Mouse (Mus musculus): ENCODE measurements around the gene Dhx29. TPM values are rescaled to one million over a fixed set of nuclear protein-coding genes. Genes with fewer than 3 reads are reported as not detected.

The Dhx29 gene
- total and polyA plus RNA-seq, 3 experiments: 13.0 to 25.1 (median 21.1) TPM

DNA sequence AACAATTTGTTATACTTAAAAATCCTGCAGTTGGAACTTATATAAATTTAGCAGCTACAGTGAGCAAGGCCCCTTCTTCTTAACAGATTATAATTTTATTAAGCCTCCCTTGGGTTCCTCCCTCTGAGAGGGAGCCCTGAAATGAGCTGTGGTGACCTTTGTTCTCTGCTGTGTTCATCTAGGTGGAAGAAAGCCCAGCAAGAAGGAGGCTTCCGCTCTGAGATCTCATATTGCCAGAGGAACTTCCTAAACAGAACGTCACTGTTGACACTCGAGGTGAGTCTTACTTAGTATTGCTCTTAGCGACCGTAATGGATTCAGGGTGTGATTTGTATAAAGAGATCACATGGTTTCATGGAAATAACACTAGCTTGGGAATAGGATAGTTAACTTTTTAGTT lies 35.8 kb downstream of the Dhx29 start:
- Histone ChIP-seq H3K79me2 (replicated peaks; ENCODE audit: control insufficient read depth, extremely low read depth, insufficient read depth, poor library complexity, severe bottlenecking) (no peaks in the 10 kb centered on the region), H3K4me3 (replicated peaks in 1 of 3; ENCODE audit: low read depth in 2 of 3, low read length in 2 of 3, poor library complexity in 1 of 3) (no peak overlapping the region), H3K9me3 (replicated peaks; ENCODE audit: low read length) (no peaks in the 10 kb centered on the region), H3K27me3 (replicated peaks) (no peaks in the 10 kb centered on the region), H3K4me2 (ENCODE audit: insufficient read depth, low read depth, poor library complexity, severe bottlenecking) (no peak overlapping the region), H3K36me3 (replicated peaks in 1 of 2; ENCODE audit: control insufficient read depth in 1 of 2, insufficient read depth in 1 of 2, low read length in 1 of 2) (peaks cover 19 to 86% of the 10 kb centered on the region in 2 experiments), H3K27ac (ENCODE audit: insufficient read depth, low read depth) (no peak overlapping the region), H3K4me1 (ENCODE audit: control insufficient read depth in 1 of 2, insufficient read depth in 2 of 2) (no peaks in the 10 kb centered on the region), H3K9ac (ENCODE audit: insufficient read depth, low read depth) (no peak overlapping the region)
- no peak for DNase-seq (ENCODE audit: extremely low read depth)
- TF ChIP-seq PAX5 (IDR thresholded peaks at IDR 0.05; ENCODE audit: low read length): no peak
- no peak for TF ChIP-seq MYC (IDR thresholded peaks at IDR 0.05; ENCODE audit: low read depth, low read length)
- TF ChIP-seq EP300 (IDR thresholded peaks at IDR 0.05; ENCODE audit: low read length): no peak
- TF ChIP-seq JUN (IDR thresholded peaks at IDR 0.05; ENCODE audit: insufficient read depth, low read depth, low read length): no peak
- no peak for TF ChIP-seq E2F4 (IDR thresholded peaks at IDR 0.05; ENCODE audit: insufficient replicate concordance, low read depth, low read length)
- TF ChIP-seq ETS1 (conservative IDR thresholded peaks at IDR 0.05; ENCODE audit: low read depth, low read length): no peak
- TF ChIP-seq CHD2 (IDR thresholded peaks at IDR 0.05; ENCODE audit: low read length): no peak
- no peak for TF ChIP-seq USF2 (conservative IDR thresholded peaks at IDR 0.05; ENCODE audit: low read depth, low read length)
- TF ChIP-seq CTCF (conservative IDR thresholded peaks at IDR 0.05 in 1 of 2, IDR thresholded peaks at IDR 0.05 in 1 of 2; ENCODE audit: low read depth in 2 of 2, low read length in 2 of 2): no peak
- no peak for TF ChIP-seq TCF12 (IDR thresholded peaks at IDR 0.05; ENCODE audit: low read depth, low read length)
- TF ChIP-seq CHD1 (IDR thresholded peaks at IDR 0.05; ENCODE audit: low read depth, low read length): no peak
- dilution Hi-C loops (cut with MboI; ENCODE audit: extremely low pct_ligation_motif_present, extremely low pct_unique_long_range_greater_than_20kb, low sequenced_read_pairs): no loop called here
- in situ Hi-C loops (cut with MboI; ENCODE audit: low pct_ligation_motif_present, low pct_unique_long_range_greater_than_20kb, low sequenced_read_pairs): no loop called here

DNA sequence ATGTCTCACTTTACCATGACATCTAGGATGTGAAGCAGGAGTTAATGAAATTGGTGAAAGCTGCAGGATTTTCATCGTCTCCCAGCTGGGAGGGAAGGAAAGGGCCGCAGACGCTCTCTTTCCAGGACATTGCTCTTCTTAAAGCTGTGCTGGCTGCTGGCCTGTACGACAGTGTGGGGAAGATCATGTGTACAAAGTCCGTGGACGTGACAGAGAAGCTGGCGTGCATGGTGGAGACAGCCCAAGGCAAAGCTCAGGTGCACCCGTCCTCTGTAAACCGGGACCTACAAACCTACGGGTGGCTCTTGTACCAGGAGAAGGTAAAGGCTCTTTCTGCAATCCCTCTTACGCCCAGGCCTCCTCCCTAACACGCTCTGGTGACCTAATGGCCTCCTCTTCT lies 37.2 kb downstream of the Dhx29 start:
- TF ChIP-seq USF2 (conservative IDR thresholded peaks at IDR 0.05; ENCODE audit: low read depth, low read length) (no peak), MAZ (IDR thresholded peaks at IDR 0.05; ENCODE audit: low read depth, low read length) (no peak), JUN (IDR thresholded peaks at IDR 0.05; ENCODE audit: insufficient read depth, low read depth, low read length) (no peak), GABPA (IDR thresholded peaks at IDR 0.05; ENCODE audit: insufficient replicate concordance, low read depth, low read length) (no peak), ZMIZ1 (IDR thresholded peaks at IDR 0.05; ENCODE audit: low read depth, low read length) (no peak), E2F4 (IDR thresholded peaks at IDR 0.05; ENCODE audit: insufficient replicate concordance, low read depth, low read length) (no peak), POLR2AphosphoS2 (IDR thresholded peaks at IDR 0.05; ENCODE audit: low read depth, low read length) (no peak), MAFK (IDR thresholded peaks at IDR 0.05; ENCODE audit: insufficient replicate concordance, low read length) (no peak), RCOR1 (conservative IDR thresholded peaks at IDR 0.05; ENCODE audit: low read depth, low read length) (no peak), TBP (conservative IDR thresholded peaks at IDR 0.05; ENCODE audit: low read depth, low read length) (no peak), USF1 (IDR thresholded peaks at IDR 0.05; ENCODE audit: low read depth, low read length) (no peak), NELFE (IDR thresholded peaks at IDR 0.05; ENCODE audit: low read depth, low read length) (no peak), TCF12 (IDR thresholded peaks at IDR 0.05; ENCODE audit: low read depth, low read length) (no peak), ZNF384 (IDR thresholded peaks at IDR 0.05; ENCODE audit: low read depth, low read length) (no peak), KAT2A (IDR thresholded peaks at IDR 0.05; ENCODE audit: insufficient replicate concordance, low read length) (no peak), HCFC1 (IDR thresholded peaks at IDR 0.05; ENCODE audit: low read depth, low read length) (no peak), BHLHE40 (IDR thresholded peaks at IDR 0.05; ENCODE audit: low read depth, low read length) (no peak)
- Histone ChIP-seq H3K4me1 (ENCODE audit: control insufficient read depth in 1 of 2, insufficient read depth in 2 of 2) (no peaks in the 10 kb centered on the region), H3K27ac (ENCODE audit: insufficient read depth, low read depth) (no peak overlapping the region), H3K9ac (ENCODE audit: insufficient read depth, low read depth) (no peak overlapping the region), H3K4me2 (ENCODE audit: insufficient read depth, low read depth, poor library complexity, severe bottlenecking) (no peak overlapping the region), H3K36me3 (replicated peaks in 1 of 2; ENCODE audit: control insufficient read depth in 1 of 2, insufficient read depth in 1 of 2, low read length in 1 of 2) (peaks cover 14 to 85% of the 10 kb centered on the region in 2 experiments), H3K4me3 (replicated peaks in 1 of 3; ENCODE audit: low read depth in 2 of 3, low read length in 2 of 3, poor library complexity in 1 of 3) (no peak overlapping the region), H3K27me3 (replicated peaks) (no peaks in the 10 kb centered on the region), H3K9me3 (replicated peaks; ENCODE audit: low read length) (no peaks in the 10 kb centered on the region), H3K79me2 (replicated peaks; ENCODE audit: control insufficient read depth, extremely low read depth, insufficient read depth, poor library complexity, severe bottlenecking) (no peaks in the 10 kb centered on the region)
- no peak for DNase-seq (ENCODE audit: extremely low read depth)
- dilution Hi-C loops (cut with MboI; ENCODE audit: extremely low pct_ligation_motif_present, extremely low pct_unique_long_range_greater_than_20kb, low sequenced_read_pairs) (no loop called here), in situ Hi-C loops (cut with MboI; ENCODE audit: low pct_ligation_motif_present, low pct_unique_long_range_greater_than_20kb, low sequenced_read_pairs) (no loop called here)

All from CH12.LX (cell line).